Mouse (Mus musculus) heart, adult 2 months (tissue): ENCODE data around the gene Pyy. TPM values are rescaled to one million over a fixed set of nuclear protein-coding genes. Genes with fewer than 3 reads are reported as not detected.

Experiments used
- DNase-seq, 2 experiments: peaks; one replicate each; pipeline ENCODE4 v3.0.0; 2021
- H3K27ac ChIP-seq: fragments of 200-600 bp; 2 replicates; pipeline ENCODE4 v1.8.1; 2022
- H3K27me3 ChIP-seq: fragments of 200-500 bp; 2 replicates; pipeline ENCODE4 v1.6.1; 2012; ENCODE audit warnings: mild to moderate bottlenecking, low read length, inconsistent platforms, mixed read lengths; ENCODE audit not compliant: control insufficient read depth, insufficient read depth
- H3K36me3 ChIP-seq: fragments of 200-500 bp; 2 replicates; pipeline ENCODE4 v1.6.1; 2012; ENCODE audit warnings: low read length, inconsistent platforms; ENCODE audit not compliant: control insufficient read depth, insufficient read depth
- H3K4me1 ChIP-seq: fragments of 200-500 bp; 2 replicates; pipeline ENCODE4 v1.6.1; 2011; ENCODE audit warnings: low read length; ENCODE audit not compliant: control insufficient read depth, insufficient read depth
- H3K4me3 ChIP-seq: fragments of 200-600 bp; 2 replicates; pipeline ENCODE4 v1.8.1; 2022
- H3K79me2 ChIP-seq: fragments of 200-500 bp; replicated peaks from 2 replicates; pipeline ENCODE4 v1.6.1; 2012; ENCODE audit warnings: mild to moderate bottlenecking, inconsistent platforms, low read length, moderate library complexity, mixed read lengths; ENCODE audit not compliant: control insufficient read depth, insufficient read depth
- H3K9ac ChIP-seq: fragments of 200-500 bp; 2 replicates; pipeline ENCODE4 v1.6.1; 2012; ENCODE audit warnings: low read depth, mild to moderate bottlenecking, control low read depth, inconsistent platforms, low read length, mixed read lengths
- CTCF ChIP-seq: fragments of 200-600 bp; IDR thresholded peaks from 2 replicates; pipeline ENCODE4 v1.8.1; 2022; ENCODE audit warnings: antibody characterized with exemption, mild to moderate bottlenecking, moderate library complexity
- EP300 ChIP-seq: fragments of 200-500 bp; IDR thresholded peaks from 2 replicates; pipeline ENCODE4 v1.6.1; 2011; ENCODE audit warnings: low read depth, low read length, control low read depth; ENCODE audit not compliant: insufficient read depth
- POLR2A ChIP-seq: fragments of 200-500 bp; IDR thresholded peaks from 2 replicates; pipeline ENCODE4 v1.6.1; 2011; ENCODE audit warnings: mild to moderate bottlenecking, low read depth, low read length, control low read depth; ENCODE audit not compliant: insufficient read depth
- WGBS: fragments of 180-500 bp; shearing (Covaris S2); methylation state at CpG from one replicate; pipeline ENCODE4 v1.1.7; 2018; 5-methylcytosine and 5-hydroxymethylcytosine counted together
- intact Hi-C: fragments of 180-260 bp; cut with DNase I; formaldehyde crosslinking; loops from one replicate; pipeline ENCODE4 v1.15.1; 2025
- long read RNA-seq: library from polyadenylated mRNA; stranded (forward); transcript quantifications from one replicate; pipeline ENCODE4 v2.0.0, GENCODE M21; 2021
- polyA plus RNA-seq: library from polyadenylated mRNA; depleted of rRNA; stranded (reverse); fragments of >200 nt; gene quantifications from 2 replicates; pipeline ENCODE4 v1.2.3, GENCODE M21; 2012; rRNA removed
- total RNA-seq, 2 experiments: library from RNA; stranded (reverse); gene quantifications; 2 replicates each; pipeline ENCODE4 v1.2.3; 2021

Gene Pyy
- total RNA-seq, result not detected
- not detected in 2 replicates for polyA plus RNA-seq
- long read RNA-seq, result 0 reads

DNA sequence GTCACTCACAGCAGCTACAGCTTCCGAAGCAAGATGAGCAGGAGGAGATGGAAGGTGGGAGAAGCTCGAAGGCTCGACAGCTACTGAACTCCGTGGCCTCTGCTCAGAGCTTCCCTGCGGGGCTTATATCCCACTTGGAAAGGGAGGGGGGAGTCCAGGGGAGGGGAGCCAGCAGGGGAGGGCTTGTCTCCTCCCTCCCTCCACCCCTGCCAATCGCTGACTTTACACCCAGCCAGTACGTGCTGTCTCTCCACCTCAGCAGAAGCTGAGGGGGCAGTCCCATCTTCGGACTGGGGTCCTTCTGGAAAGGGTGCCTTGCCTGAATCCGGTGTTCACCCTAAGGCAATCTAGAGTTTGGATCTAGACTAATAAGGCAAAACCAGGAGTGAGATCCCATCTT, at the start of gene Pyy:
TSS of gene Pyy (minus strand) at position 101 of the 400 bp plus-strand sequence.
- DNase-seq, result no peak
- Histone ChIP-seq H3K36me3 (no peaks in the 10 kb centered on the region), H3K9ac (no peak within 1 kb of the TSS), H3K27me3 (peaks cover 5% of the 10 kb centered on the region), H3K79me2 (no peaks in the 10 kb centered on the region), H3K4me3 (no peak within 1 kb of the TSS), H3K4me1 (no peaks in the 10 kb centered on the region), H3K27ac (no peak within 1 kb of the TSS)
- 15% methylated on average over 9 of the region's 9 CpGs for WGBS
- intact Hi-C loops, result no loop called here
- TF ChIP-seq CTCF, result no peak
- TF ChIP-seq POLR2A, result no peak
- no peak for TF ChIP-seq EP300

DNA sequence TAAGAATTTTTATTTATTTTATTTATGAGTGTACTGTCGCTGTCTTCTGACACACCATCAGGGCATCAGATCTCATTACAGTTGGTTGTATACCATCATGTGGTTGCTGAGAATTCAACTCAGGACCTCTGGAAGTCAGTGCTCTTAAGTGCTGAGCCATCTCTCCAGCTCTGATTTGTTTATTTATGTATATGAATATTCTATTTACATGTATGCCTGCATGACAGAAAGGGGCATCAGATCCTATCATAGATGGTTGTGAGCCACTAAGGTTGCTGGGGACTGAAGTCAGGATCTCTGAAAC, 49.1 kb upstream of the Pyy start:
- Histone ChIP-seq H3K4me1 (peaks cover 4% of the 10 kb centered on the region), H3K36me3 (no peaks in the 10 kb centered on the region), H3K27ac (peak overlapping the region; percentile 77; the same call in 1 of the 2 replicates), H3K9ac (no peak overlapping the region), H3K27me3 (no peaks in the 10 kb centered on the region), H3K4me3 (no peak overlapping the region; the same call in 1 of the 2 replicates), H3K79me2 (no peaks in the 10 kb centered on the region)
- no peak for DNase-seq
- WGBS, result 3% methylated on average over 1 of the region's 1 CpGs
- intact Hi-C loops, result loop anchor here (2.0 to 5.0 kb wide), 2 partner anchors 28 to 111 kb away; partner anchors contain the start of genes Asb16 and Lsm12
- TF ChIP-seq POLR2A (no peak), EP300 (no peak), CTCF (no peak)

DNA sequence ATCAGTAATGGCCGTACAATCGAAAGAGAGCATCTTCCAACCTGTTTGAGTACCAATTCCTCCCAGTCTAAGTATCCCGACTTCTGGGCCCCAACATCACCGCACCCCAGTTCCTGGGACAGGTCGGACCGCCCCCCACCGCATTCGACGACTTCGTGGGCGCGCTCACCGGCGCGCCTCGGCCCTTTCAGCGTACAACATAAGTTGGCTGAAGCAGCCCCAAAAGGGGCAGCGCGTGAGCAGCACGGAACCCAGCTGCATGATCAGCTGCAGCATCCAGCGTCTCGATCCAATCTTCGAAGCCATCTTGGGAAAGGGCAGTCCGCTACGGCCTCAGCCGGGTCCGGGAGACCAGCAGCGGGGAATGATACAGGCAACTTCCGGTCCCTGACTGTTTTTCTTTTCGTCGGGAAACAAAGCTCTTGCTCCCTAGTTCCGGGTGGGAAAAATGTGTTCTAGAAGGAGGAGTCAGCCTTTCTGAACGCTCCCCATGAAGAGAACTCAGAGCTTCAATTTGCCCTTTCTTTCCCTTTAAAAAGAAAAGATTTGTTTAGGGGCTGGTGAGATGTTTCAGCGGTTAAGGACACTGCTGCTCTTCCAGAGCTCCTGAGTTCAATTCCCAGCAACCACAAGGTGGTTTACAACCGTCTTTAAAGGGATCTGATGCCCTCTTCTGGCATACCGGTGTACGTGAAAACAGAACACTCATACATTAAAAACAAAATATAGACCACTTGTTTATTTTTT, 48.6 kb upstream of the Pyy start, which contains the start of gene Tmem101:
TSS of gene Tmem101 (minus strand) at position 366 of the 747 bp plus-strand sequence.
- under 1% methylated on average over 37 of the region's 37 CpGs for WGBS
- no peaks in the 10 kb centered on the region for H3K36me3 ChIP-seq
- peak; percentile 94 for TF ChIP-seq EP300
- peak; percentile 81 for TF ChIP-seq POLR2A
- TF ChIP-seq CTCF, result peak; percentile 69
- peaks cover 4% of the 10 kb centered on the region for H3K4me1 ChIP-seq
- no peaks in the 10 kb centered on the region for H3K79me2 ChIP-seq
- DNase-seq, result peak; percentile 91 to 94
- H3K9ac ChIP-seq, result peak within 1 kb of the TSS; percentile 87
- no peaks in the 10 kb centered on the region for H3K27me3 ChIP-seq
- H3K4me3 ChIP-seq, result peak within 1 kb of the TSS; percentile 75
- peak within 1 kb of the TSS; percentile 77 for H3K27ac ChIP-seq
- intact Hi-C loops, result loop anchor here (2.0 to 5.0 kb wide), 2 partner anchors 29 to 111 kb away; partner anchors contain the start of genes Asb16 and Lsm12

DNA sequence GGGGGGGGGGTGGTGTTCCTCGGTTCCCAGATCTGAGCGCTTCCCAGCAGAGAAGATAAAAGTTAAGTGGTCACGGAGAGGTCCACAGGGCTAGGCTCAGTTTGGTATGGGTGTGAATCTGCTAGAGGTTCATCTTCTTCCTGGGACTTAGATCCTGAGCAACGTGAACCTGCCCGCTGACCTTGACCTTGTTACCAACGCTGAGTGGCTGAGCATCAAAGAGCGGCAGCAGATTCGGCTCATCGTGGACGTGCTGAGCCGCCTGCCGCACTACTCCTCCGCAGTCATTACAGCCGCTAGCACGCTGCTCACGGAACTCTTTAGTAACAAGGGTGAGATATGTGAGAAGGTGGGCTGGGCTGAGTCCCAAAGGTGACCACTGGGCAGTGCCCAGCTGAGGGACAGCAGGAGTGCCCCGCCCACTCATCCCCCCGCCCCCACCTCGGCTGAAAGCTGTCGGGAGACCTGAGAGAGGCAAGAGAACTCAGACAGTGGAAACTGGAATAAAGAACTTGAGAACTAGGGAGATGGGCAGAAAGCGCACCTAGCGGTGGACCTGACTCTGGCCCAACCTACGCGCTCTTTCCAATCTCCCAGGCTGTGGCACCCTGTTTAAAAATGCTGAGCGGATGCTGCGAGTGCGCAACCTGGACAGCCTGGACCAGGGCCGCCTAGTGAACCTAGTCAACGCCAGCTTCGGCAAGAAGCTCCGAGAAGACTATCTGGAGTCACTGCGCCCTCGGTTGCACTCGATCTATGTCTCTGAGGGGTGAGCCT, 39.8 kb upstream of the Pyy start:
- H3K4me3 ChIP-seq, result no peak overlapping the region
- intact Hi-C loops, result no loop called here
- H3K27me3 ChIP-seq, result peaks cover 21% of the 10 kb centered on the region
- no peak for DNase-seq
- no peaks in the 10 kb centered on the region for H3K4me1 ChIP-seq
- no peak overlapping the region for H3K9ac ChIP-seq
- WGBS, result 14% methylated on average over 34 of the region's 34 CpGs
- H3K79me2 ChIP-seq, result no peaks in the 10 kb centered on the region
- H3K27ac ChIP-seq, result no peak overlapping the region
- H3K36me3 ChIP-seq, result no peaks in the 10 kb centered on the region
- TF ChIP-seq CTCF, result no peak
- no peak for TF ChIP-seq POLR2A
- TF ChIP-seq EP300, result no peak

DNA sequence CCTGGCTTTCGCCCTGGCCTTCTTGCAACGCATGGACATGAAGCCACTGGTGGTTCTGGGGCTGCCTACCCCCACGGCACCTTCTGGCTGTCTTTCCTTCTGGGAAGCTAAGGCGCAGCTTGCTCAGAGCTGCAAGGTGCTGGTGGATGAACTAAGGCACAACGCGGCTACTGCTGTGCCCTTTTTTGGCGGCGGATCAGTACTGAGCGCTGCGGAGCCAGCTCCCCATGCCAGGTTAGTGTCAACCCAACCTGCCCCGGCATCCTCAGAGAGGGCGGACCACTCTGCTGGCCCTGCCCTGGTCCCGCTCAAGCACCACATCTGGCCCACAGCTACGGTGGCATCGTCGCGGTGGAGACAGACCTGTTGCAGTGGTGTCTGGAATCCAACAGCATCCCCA, 38.9 kb upstream of the Pyy start:
- peaks cover 21% of the 10 kb centered on the region for H3K27me3 ChIP-seq
- no peak overlapping the region for H3K27ac ChIP-seq
- no peaks in the 10 kb centered on the region for H3K79me2 ChIP-seq
- no peak overlapping the region for H3K4me3 ChIP-seq
- H3K4me1 ChIP-seq, result no peaks in the 10 kb centered on the region
- H3K36me3 ChIP-seq, result no peaks in the 10 kb centered on the region
- no peak for DNase-seq
- TF ChIP-seq CTCF, result no peak
- TF ChIP-seq POLR2A, result no peak
- no peak for TF ChIP-seq EP300
- H3K9ac ChIP-seq, result no peak overlapping the region
- 13% methylated on average over 17 of the region's 17 CpGs for WGBS
- intact Hi-C loops, result no loop called here
